Mouse (Mus musculus): Measurements from ENCODE around the gene Gucd1.

GRCm38 (mm10) chr10:75355341-75355740 is 162.4 kb downstream of the Gucd1 start:
- TF ChIP-seq CTCF (IDR thresholded peaks at IDR 0.05; ENCODE audit: borderline replicate concordance, insufficient read depth, low read length): no peak
- no peak for TF ChIP-seq POLR2A (IDR thresholded peaks at IDR 0.05; ENCODE audit: low read depth, low read length)
